Mouse (Mus musculus) hindbrain, embryonic 13.5 days (tissue): ENCODE data around the gene Selenbp1. TPM values are rescaled to one million over a fixed set of nuclear protein-coding genes. Genes with fewer than 3 reads are reported as not detected.
A peak's percentile ranks its signal among the peaks of the same experiment; 100 is the strongest.
"Not testable (repeated sequence)": the region's sequence is repeated elsewhere in the genome, so short reads cannot be mapped to it uniquely, and the experiment has no call there.

Source experiments
- ATAC-seq: fragments of 200-750 bp; cut with Nextera tagmentation; 2 replicates; pipeline ENCODE4 v1.8.0; 2017; ENCODE audit warnings: moderate TSS enrichment; ENCODE audit not compliant: low FRiP score
- H3K27ac ChIP-seq: fragments of 300-500 bp; sonication (generic); 2 replicates; pipeline ENCODE4 v1.5.1; 2015; ENCODE audit warnings: inconsistent platforms, mild to moderate bottlenecking, moderate library complexity
- H3K27me3 ChIP-seq: fragments of 300-500 bp; sonication (generic); 2 replicates; pipeline ENCODE4 v1.6.1; 2015; ENCODE audit warnings: mild to moderate bottlenecking, inconsistent platforms
- H3K36me3 ChIP-seq: fragments of 300-500 bp; sonication (generic); 2 replicates; pipeline ENCODE4 v1.6.1; 2015; ENCODE audit warnings: mild to moderate bottlenecking, inconsistent platforms
- H3K4me1 ChIP-seq: fragments of 300-500 bp; sonication (generic); replicated peaks from 2 replicates; pipeline ENCODE4 v1.6.1; 2015; ENCODE audit warnings: inconsistent platforms
- H3K4me2 ChIP-seq: fragments of 300-500 bp; sonication (generic); 2 replicates; pipeline ENCODE4 v1.6.1; 2015; ENCODE audit warnings: inconsistent platforms, mild to moderate bottlenecking, moderate library complexity
- H3K4me3 ChIP-seq: fragments of 300-500 bp; sonication (generic); 2 replicates; pipeline ENCODE4 v1.5.1; 2015; ENCODE audit warnings: mild to moderate bottlenecking, inconsistent platforms
- H3K9ac ChIP-seq: fragments of 300-500 bp; sonication (generic); 2 replicates; pipeline ENCODE4 v1.6.1; 2015; ENCODE audit warnings: mild to moderate bottlenecking, inconsistent platforms
- H3K9me3 ChIP-seq: fragments of 300-500 bp; sonication (generic); 2 replicates; pipeline ENCODE4 v1.6.1; 2016; ENCODE audit warnings: inconsistent platforms
- WGBS: fragments of 180-500 bp; shearing (Covaris S2); methylation state at CpG from one replicate; pipeline ENCODE4 v1.1.7; 2015; 5-methylcytosine and 5-hydroxymethylcytosine counted together
- polyA plus RNA-seq: library from polyadenylated mRNA; unstranded; fragments of >200 nt; fragmentation: Nextera tagmentation; extraction: Ambion mirVana; gene quantifications from 2 replicates; pipeline ENCODE4 v1.2.1, GENCODE M21; 2015

The Selenbp1 gene
- polyA plus RNA-seq = 10.1 and 14.1 TPM in 2 replicates

- peak within 1 kb of the TSS; percentile 48 for H3K4me2 ChIP-seq
- H3K9me3 ChIP-seq = no peaks in the 10 kb centered on the region
- peak within 1 kb of the TSS; percentile 55; the same call in 1 of the 2 replicates for H3K9ac ChIP-seq
- peaks cover 12% of the 10 kb centered on the region for H3K4me1 ChIP-seq
- ATAC-seq = peak; percentile 84
- H3K4me3 ChIP-seq = peak within 1 kb of the TSS; percentile 25; the same call in 1 of the 2 replicates
- 25% methylated on average over 16 of the region's 16 CpGs for WGBS
- peak within 1 kb of the TSS; percentile 60 for H3K27ac ChIP-seq
- H3K36me3 ChIP-seq = no peaks in the 10 kb centered on the region
- H3K27me3 ChIP-seq = no peaks in the 10 kb centered on the region
These were observed at the start of gene Selenbp1 for GRCm38 (mm10) chr3:94932809-94933564. TSS of gene Selenbp1 (plus strand) at chr3:94933056.

DNA sequence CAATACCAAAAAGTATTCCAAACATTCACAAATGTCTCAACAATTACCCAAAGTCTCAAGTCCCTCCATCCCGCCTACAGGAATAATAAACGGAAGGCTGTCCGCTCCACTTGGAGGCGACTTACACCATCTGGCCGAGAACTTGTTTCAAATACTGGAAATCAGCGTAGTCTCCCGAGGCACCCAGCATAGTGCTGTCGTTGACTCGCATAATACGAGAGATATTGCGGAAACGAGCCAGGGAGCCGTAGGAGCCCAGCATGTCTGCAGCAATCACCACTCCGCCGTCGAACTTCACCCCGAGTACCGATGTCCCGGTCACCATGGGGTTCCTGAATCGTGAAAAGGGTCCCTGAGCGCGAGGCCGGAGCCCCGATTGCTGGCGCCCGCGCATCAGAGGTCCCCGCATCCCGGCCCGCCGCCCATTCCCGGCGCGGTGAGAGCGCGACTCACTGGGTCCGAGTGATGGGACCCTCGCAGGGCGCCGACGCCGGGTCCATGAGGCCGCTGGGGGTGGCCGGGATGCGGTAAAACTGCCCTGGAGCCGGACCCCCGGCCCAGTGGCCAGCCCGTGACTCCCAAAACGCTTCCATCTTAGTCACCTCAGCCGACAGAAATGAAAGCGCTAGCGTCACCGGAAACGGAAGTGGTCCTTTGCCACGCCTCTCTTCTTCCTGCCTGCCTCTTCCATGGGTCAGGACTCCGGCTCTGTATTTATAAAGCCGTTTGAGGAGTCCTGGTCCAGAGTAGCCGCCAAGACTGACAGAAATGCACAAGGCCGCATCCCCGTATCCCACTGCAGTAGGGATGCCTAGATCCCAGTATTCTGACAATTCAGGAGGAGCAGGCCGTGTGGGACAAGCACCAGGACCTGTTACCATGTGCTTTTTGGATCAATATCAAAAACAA, 46.3 kb upstream of the Selenbp1 start, which contains the start of gene Psmb4:
TSS of gene Psmb4 (minus strand) at position 646 of the 909 bp plus-strand sequence.
- Histone ChIP-seq H3K27ac (peak within 1 kb of the TSS; percentile 87), H3K36me3 (peaks cover 36% of the 10 kb centered on the region), H3K27me3 (0 out of 2 replicates have a peak, but pooled peaks cover 3% of the 10 kb centered on the region), H3K4me2 (peak within 1 kb of the TSS; percentile 93), H3K4me3 (peak within 1 kb of the TSS; percentile 96), H3K4me1 (peaks cover 26% of the 10 kb centered on the region), H3K9me3 (no peaks in the 10 kb centered on the region), H3K9ac (peak within 1 kb of the TSS; percentile 93)
- ATAC-seq = peak; percentile 92
- WGBS = 1% methylated on average over 61 of the region's 61 CpGs

DNA sequence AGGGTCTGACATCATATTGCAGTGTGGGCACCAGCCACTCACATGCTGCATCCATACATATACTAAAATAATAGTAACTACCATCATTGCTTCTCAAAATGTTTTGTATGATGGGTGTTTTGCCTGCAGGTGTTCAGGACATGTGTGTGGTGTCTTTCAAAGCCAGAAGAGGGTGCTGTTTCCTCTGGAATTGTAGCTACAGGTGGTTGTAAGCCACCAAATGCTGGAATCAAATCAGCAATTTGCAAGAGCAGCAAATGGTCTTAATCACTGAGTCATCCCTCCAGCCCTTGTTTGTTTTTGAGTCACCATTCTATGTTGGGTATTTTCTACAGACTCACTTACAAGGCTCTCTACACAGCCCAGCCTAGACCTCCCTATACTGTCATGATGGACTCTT, 44.3 kb upstream of the Selenbp1 start:
- Histone ChIP-seq H3K4me3 (no peak overlapping the region), H3K9ac (no peak overlapping the region), H3K27ac (no peak overlapping the region), H3K4me2 (no peak overlapping the region), H3K36me3 (peaks cover 16% of the 10 kb centered on the region), H3K27me3 (0 out of 2 replicates have a peak, but pooled peaks cover 3% of the 10 kb centered on the region), H3K9me3 (no peaks in the 10 kb centered on the region), H3K4me1 (peaks cover 26% of the 10 kb centered on the region)
- no peak for ATAC-seq

DNA sequence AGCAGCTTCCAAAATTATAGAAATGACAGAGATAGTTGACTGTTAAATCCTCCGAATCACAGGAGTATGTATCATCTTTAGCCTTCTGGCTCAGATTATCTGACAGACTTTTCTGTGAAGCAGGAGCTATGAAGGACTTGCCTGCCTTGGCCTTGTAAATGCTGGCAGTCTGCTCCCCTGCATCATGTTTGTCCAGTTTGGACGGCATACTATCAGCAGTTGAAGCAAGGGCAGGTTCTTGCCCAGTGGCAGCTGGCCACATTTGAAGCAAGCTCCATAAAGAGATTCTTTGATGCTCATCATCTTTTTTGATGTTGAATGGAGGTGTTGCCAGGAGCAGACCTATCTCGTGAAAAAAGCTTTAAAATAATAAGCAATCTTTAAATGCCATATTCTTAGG, 38.8 kb upstream of the Selenbp1 start:
- peaks cover 16% of the 10 kb centered on the region; the same call in 1 of the 2 replicates for H3K27me3 ChIP-seq
- no peak overlapping the region for H3K4me3 ChIP-seq
- WGBS = 76% methylated on average over 3 of the region's 3 CpGs
- H3K36me3 ChIP-seq = no peaks in the 10 kb centered on the region
- H3K27ac ChIP-seq = no peak overlapping the region
- H3K9ac ChIP-seq = no peak overlapping the region
- no peaks in the 10 kb centered on the region for H3K9me3 ChIP-seq
- H3K4me1 ChIP-seq = no peaks in the 10 kb centered on the region
- no peak overlapping the region for H3K4me2 ChIP-seq
- ATAC-seq = no peak

DNA sequence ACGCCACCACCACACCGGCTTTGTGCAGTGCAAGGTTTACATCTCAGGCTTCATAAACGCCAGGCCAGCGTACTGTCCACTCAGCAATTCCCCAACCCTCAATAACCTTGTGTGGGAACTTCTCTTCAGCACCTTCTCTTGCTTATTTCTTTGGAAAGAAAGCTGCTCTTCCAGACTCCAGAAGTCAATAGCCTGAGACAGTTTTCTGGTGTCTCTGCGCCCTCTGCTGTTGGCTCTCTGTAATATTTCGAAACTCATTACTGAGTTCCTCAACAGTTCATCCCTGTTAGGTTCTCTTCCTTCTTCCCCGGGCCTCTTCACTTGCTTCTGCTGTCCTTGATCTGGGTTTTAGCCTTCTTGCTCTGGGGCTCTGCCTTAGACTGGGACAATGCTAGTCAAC, 30.1 kb upstream of the Selenbp1 start:
- Histone ChIP-seq H3K4me3 (no peak overlapping the region), H3K9ac (no peak overlapping the region), H3K9me3 (no peaks in the 10 kb centered on the region), H3K4me2 (no peak overlapping the region), H3K27ac (no peak overlapping the region), H3K36me3 (no peaks in the 10 kb centered on the region), H3K27me3 (no peaks in the 10 kb centered on the region), H3K4me1 (0 out of 2 replicates have a peak, but pooled peaks cover 3% of the 10 kb centered on the region)
- ATAC-seq = no peak
- 27% methylated on average over 7 of the region's 7 CpGs for WGBS

GRCm38 (mm10) chr3:94904759-94905158, 28.1 kb upstream of the Selenbp1 start:
- WGBS = 56% methylated on average over 3 of the region's 3 CpGs
- H3K9ac ChIP-seq, H3K36me3 ChIP-seq, H3K9me3 ChIP-seq, ATAC-seq, H3K4me3 ChIP-seq, H3K27ac ChIP-seq, H3K4me1 ChIP-seq, H3K27me3 ChIP-seq, H3K4me2 ChIP-seq: not testable (repeated sequence)

DNA sequence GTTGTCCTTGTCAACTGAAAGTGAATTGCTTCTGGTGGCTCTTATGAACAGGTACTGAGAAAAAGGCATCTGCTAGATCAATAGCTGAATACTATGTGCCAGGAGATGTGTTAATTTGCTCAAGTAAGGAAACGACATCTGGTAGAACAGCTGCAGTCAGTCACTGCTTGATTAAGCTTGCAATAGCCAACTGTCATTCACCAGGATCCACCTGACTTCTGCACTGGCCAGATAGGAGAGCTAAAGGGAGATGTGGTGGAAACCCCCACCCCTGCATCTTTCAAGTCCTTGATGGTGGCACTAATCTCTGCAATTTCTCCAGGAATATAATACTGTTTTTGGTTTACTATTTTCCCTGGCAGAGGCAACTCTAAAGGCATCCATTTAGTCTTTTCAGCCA, 26.4 kb upstream of the Selenbp1 start:
- H3K27me3 ChIP-seq = no peaks in the 10 kb centered on the region
- H3K27ac ChIP-seq = no peak overlapping the region
- no peaks in the 10 kb centered on the region for H3K9me3 ChIP-seq
- no peak overlapping the region for H3K4me3 ChIP-seq
- ATAC-seq = no peak
- 0 out of 2 replicates have a peak, but pooled peaks cover 3% of the 10 kb centered on the region for H3K4me1 ChIP-seq
- no peak overlapping the region for H3K9ac ChIP-seq
- no peaks in the 10 kb centered on the region for H3K36me3 ChIP-seq
- H3K4me2 ChIP-seq = no peak overlapping the region
- WGBS = 58% methylated on average over 1 of the region's 1 CpGs

- WGBS = 80% methylated on average over 2 of the region's 2 CpGs
- Histone ChIP-seq H3K27ac (no peak overlapping the region), H3K27me3 (no peaks in the 10 kb centered on the region), H3K4me1 (no peaks in the 10 kb centered on the region), H3K4me3 (no peak overlapping the region), H3K9me3 (no peaks in the 10 kb centered on the region), H3K9ac (no peak overlapping the region), H3K4me2 (no peak overlapping the region), H3K36me3 (no peaks in the 10 kb centered on the region)
- ATAC-seq = no peak
These were observed 21.7 kb upstream of the Selenbp1 start for GRCm38 (mm10) chr3:94911050-94911693.

DNA sequence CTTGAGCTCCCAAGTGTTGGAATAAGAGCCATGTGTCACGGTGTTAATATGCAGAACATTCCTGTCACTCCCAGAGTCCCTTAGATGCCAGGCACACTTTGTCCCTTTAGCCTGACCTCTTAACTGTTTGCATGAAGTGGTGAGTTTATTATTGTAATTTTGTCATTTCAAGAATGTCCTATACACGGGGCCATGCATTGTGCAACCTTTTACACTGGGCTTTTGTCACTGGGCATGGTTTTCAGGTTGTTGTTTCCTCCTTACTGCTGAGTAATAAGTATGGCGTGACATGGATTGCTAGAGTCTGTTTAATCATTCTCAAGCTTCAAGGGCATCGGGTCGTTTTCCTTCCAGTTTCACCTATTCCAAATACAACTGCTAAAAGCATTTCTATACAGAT, 19.1 kb upstream of the Selenbp1 start:
- H3K4me2 ChIP-seq = no peak overlapping the region
- H3K4me3 ChIP-seq = no peak overlapping the region
- no peak overlapping the region for H3K27ac ChIP-seq
- no peaks in the 10 kb centered on the region for H3K27me3 ChIP-seq
- no peaks in the 10 kb centered on the region for H3K9me3 ChIP-seq
- H3K36me3 ChIP-seq = no peaks in the 10 kb centered on the region
- H3K9ac ChIP-seq = no peak overlapping the region
- WGBS = 68% methylated on average over 5 of the region's 5 CpGs
- H3K4me1 ChIP-seq = no peaks in the 10 kb centered on the region
- ATAC-seq = no peak

DNA sequence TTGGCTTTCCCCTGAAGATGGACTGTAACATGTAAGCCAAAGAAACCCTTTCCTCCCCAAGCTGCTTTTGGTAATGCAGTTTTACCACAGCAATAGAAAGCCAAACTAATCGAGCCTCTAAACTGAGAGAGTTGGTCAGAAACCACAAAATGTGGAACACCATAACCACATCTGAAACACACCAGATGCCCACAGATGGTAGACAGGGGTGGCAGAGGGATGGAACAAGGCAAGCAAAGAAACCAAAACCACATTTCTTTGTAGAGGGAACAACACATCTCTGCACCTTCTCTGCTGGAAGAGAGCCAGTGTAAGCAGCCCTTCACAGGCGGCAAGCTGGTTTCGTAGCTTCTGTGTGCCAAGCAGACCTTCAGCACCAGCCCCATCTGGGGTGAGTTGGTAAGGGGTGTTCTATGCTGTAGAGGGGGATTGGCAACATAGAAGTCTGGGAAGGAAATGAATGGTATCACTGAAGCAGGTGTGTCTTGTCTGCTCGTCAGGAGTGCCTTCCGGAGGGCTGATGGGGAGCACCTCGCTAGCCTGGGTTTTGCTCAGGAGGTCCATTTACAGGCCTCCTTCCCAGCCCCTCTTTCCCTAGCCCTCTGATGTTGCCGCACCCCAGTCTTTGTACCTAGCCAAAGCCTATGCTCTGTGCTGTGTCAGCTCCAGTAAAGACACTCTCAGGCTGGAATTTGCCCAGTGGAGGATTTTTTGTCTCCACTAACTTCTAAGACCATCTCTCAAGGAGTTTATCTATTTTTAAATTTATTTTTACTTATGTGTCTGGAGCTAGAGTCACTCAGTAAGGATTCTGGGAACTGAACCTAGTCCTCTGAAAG, 16.7 kb upstream of the Selenbp1 start:
- Histone ChIP-seq H3K27ac (no peak overlapping the region), H3K4me1 (no peaks in the 10 kb centered on the region), H3K9ac (no peak overlapping the region), H3K4me3 (no peak overlapping the region), H3K4me2 (no peak overlapping the region), H3K9me3 (no peaks in the 10 kb centered on the region), H3K36me3 (no peaks in the 10 kb centered on the region), H3K27me3 (no peaks in the 10 kb centered on the region)
- no peak for ATAC-seq
- whole genome bisulfite sequencing = 91% methylated on average over 7 of the region's 7 CpGs

DNA sequence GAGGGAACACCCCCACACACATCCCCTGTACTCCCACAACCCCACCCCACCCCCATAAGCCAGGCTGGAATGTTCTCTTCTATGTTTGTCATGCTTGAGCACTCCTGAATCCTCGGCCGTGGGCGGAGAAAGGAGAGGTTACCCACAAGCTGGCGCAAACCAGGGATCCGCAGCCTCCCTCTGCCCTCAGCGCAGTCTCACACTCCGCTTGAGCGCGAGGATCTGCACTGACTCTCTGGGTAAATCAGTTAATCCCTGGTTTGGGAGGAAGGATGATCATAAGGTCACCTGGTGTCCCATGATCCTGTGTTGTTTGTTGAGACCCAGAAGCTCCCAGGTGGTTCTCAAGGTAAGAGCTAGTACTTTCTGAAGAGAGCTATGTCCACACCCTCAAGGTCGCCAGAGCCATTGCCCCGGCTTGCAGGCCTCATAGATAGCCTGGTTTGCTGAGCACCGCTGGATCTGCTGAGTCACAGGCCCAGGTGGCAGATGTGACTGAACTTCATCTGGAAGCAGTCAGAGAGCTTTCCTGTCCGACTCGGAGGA, 15.0 kb upstream of the Selenbp1 start:
- Histone ChIP-seq H3K9ac (no peak overlapping the region), H3K27ac (no peak overlapping the region), H3K27me3 (no peaks in the 10 kb centered on the region), H3K4me2 (no peak overlapping the region), H3K9me3 (no peaks in the 10 kb centered on the region), H3K36me3 (no peaks in the 10 kb centered on the region), H3K4me3 (no peak overlapping the region), H3K4me1 (no peaks in the 10 kb centered on the region)
- 59% methylated on average over 14 of the region's 14 CpGs for WGBS
- ATAC-seq = no peak
